In genomic region chr9:100439481-100439880, GRCm38 (mm10) we compare ENCODE assay signal across 9 mouse cellular contexts. TPM values are rescaled to one million over a fixed set of nuclear protein-coding genes. Genes with fewer than 3 reads are reported as not detected.
DNase-seq lines count a peak whose midpoint lies in the region; ATAC-seq and TF ChIP-seq lines count a peak whose summit lies in the region.
"Had no signal": no experiment of that assay in that cellular context is flagged by ENCODE, and none has a peak within 500 bp of the region (broad histone marks: within the 10 kb centered on the region; RNA-seq: fewer than 3 reads in every experiment).

No protein-coding gene starts in this region.

- H3K27me3 ChIP-seq in hindbrain, embryonic 12.5 days: no peaks in the 10 kb centered on the region

- no peaks in the 10 kb centered on the region for H3K9me3 ChIP-seq in hindbrain, embryonic 12.5 days (replicated peaks)

- H3K27ac ChIP-seq in hindbrain, embryonic 12.5 days: peak overlapping the region; percentile 87
- H3K27ac ChIP-seq in left cerebral cortex, adult 2 months: no peak overlapping the region

- peak overlapping the region; percentile 27 for H3K4me2 ChIP-seq in hindbrain, embryonic 12.5 days (replicated peaks)

- H3K4me3 ChIP-seq in hindbrain, embryonic 12.5 days: no peak overlapping the region
- no peak overlapping the region for H3K4me3 ChIP-seq in left cerebral cortex, adult 2 months

- TF ChIP-seq CTCF in left cerebral cortex, adult 2 months (IDR thresholded peaks at IDR 0.05): no peak

- peak; percentile 91 for ATAC-seq in hindbrain, embryonic 12.5 days (ENCODE audit: low FRiP score)
- peak; percentile 36; the same call in 1 of the 2 replicates for ATAC-seq in megakaryocyte, adult 5-6 weeks (ENCODE audit: poor library complexity, severe bottlenecking)
- ATAC-seq in cerebellum, adult (ENCODE audit: insufficient number of reproducible peaks, low FRiP score, low TSS enrichment): no peak

- 37% methylated on average over 8 of the region's 8 CpGs for WGBS in hindbrain, embryonic 12.5 days

- DNase-seq in 416B (ENCODE audit: low read depth) (peak; percentile 53), adipocyte (ENCODE audit: low spot score) (peak; percentile 35)
- DNase-seq in layer of hippocampus, adult 9-10 months (ENCODE audit: low spot score): no peak
- DNase-seq in gastrocnemius, adult 18-20 months (ENCODE audit: low spot score): no peak
- DNase-seq in left cerebral cortex, adult 2 months (ENCODE audit: extremely low spot score in 1 of 2, low spot score in 2 of 2): no peak
- DNase-seq: liver had no signal

- intact Hi-C loops in left cerebral cortex, adult 2 months (cut with DNase I): no loop called here

- H3K36me3 ChIP-seq in hindbrain, embryonic 12.5 days: no peaks in the 10 kb centered on the region

- H3K9ac ChIP-seq in hindbrain, embryonic 12.5 days: no peak overlapping the region

- peaks cover 20% of the 10 kb centered on the region for H3K4me1 ChIP-seq in hindbrain, embryonic 12.5 days

RNA-seq across cellular contexts. Expression of gene Il20rb, which starts 47.1 kb away (rescaled TPM):
- 0.42 and 0.87 TPM in 2 replicates for polyA plus RNA-seq in hindbrain, embryonic 12.5 days (2016; fragmentation: Nextera tagmentation; extraction: Ambion mirVana)
- 0.91 and 1.4 TPM in 2 replicates for total RNA-seq in megakaryocyte, adult 5-6 weeks (2015)
- total RNA-seq in megakaryocyte, adult 5-6 weeks (2017): 1.6 TPM in 2 replicates
- total RNA-seq in gastrocnemius, adult 18-20 months (2021): 1 to 10 TPM; 1.1 TPM
- under 1 TPM; 0.23 to 0.38 TPM for total RNA-seq in left cerebral cortex, adult 2 months (2021)

Comparison
In these comparisons a context has a peak if more than half of its experiments do, and no peak if none do; other contexts are left out.
1. DNase-seq: peak in 416B (single experiment) and adipocyte (single experiment); none in layer of hippocampus, adult 9-10 months (single experiment), gastrocnemius, adult 18-20 months (single experiment) and left cerebral cortex, adult 2 months (0 of 2).